Mouse (Mus musculus) midbrain, embryonic 13.5 days (tissue): ENCODE measurements at regions not wholly inside any gene's neighbourhood (a gene's known extent, or its start where the extent isn't known, plus 50 kb on each side); places are given as distances from the start of the nearest gene placed in this dataset.
A peak's percentile ranks its signal among the peaks of the same experiment; 100 is the strongest.

ENCODE experiments used
- ATAC-seq: fragments of 200-750 bp; cut with Nextera tagmentation; 2 replicates; pipeline ENCODE4 v1.8.0; 2017; ENCODE audit warnings: mild to moderate bottlenecking, moderate TSS enrichment, moderate library complexity
- H3K27ac ChIP-seq: fragments of 300-500 bp; sonication (generic); 2 replicates; pipeline ENCODE4 v1.5.1; 2015; ENCODE audit warnings: inconsistent platforms, mild to moderate bottlenecking, moderate library complexity
- H3K27me3 ChIP-seq: fragments of 300-500 bp; sonication (generic); 2 replicates; pipeline ENCODE4 v1.6.1; 2015; ENCODE audit warnings: mild to moderate bottlenecking, inconsistent platforms
- H3K36me3 ChIP-seq: fragments of 300-500 bp; sonication (generic); 2 replicates; pipeline ENCODE4 v1.6.1; 2015; ENCODE audit warnings: mild to moderate bottlenecking, inconsistent platforms
- H3K4me1 ChIP-seq: fragments of 300-500 bp; sonication (generic); replicated peaks from 2 replicates; pipeline ENCODE4 v1.6.1; 2015; ENCODE audit warnings: inconsistent platforms
- H3K4me2 ChIP-seq: fragments of 300-500 bp; sonication (generic); replicated peaks from 2 replicates; pipeline ENCODE4 v1.6.1; 2015; ENCODE audit warnings: moderate library complexity, mild to moderate bottlenecking, inconsistent platforms
- H3K4me3 ChIP-seq: fragments of 300-500 bp; sonication (generic); replicated peaks from 2 replicates; pipeline ENCODE4 v1.5.1; 2015; ENCODE audit warnings: mild to moderate bottlenecking, inconsistent platforms
- H3K9ac ChIP-seq: fragments of 300-500 bp; sonication (generic); replicated peaks from 2 replicates; pipeline ENCODE4 v1.6.1; 2015; ENCODE audit warnings: mild to moderate bottlenecking, inconsistent platforms
- H3K9me3 ChIP-seq: fragments of 300-500 bp; sonication (generic); 2 replicates; pipeline ENCODE4 v1.6.1; 2016; ENCODE audit warnings: mild to moderate bottlenecking, inconsistent platforms
- WGBS: fragments of 180-500 bp; shearing (Covaris S2); methylation state at CpG from one replicate; pipeline ENCODE4 v1.1.7; 2015; 5-methylcytosine and 5-hydroxymethylcytosine counted together

GRCm38 (mm10) chr14:24872931-24873330 is 386.0 kb downstream of the Rps24 start:
- Histone ChIP-seq H3K9me3 (no peaks in the 10 kb centered on the region), H3K36me3 (no peaks in the 10 kb centered on the region), H3K27ac (no peak overlapping the region), H3K4me1 (peaks cover 31% of the 10 kb centered on the region), H3K27me3 (no peaks in the 10 kb centered on the region), H3K4me3 (no peak overlapping the region), H3K9ac (no peak overlapping the region), H3K4me2 (no peak overlapping the region)
- no peak for ATAC-seq
- WGBS, result 46% methylated on average over 3 of the region's 3 CpGs

GRCm38 (mm10) chr14:24873406-24873805 is 386.5 kb downstream of the Rps24 start:
- WGBS, result 97% methylated on average over 3 of the region's 3 CpGs
- no peak for ATAC-seq
- no peaks in the 10 kb centered on the region for H3K9me3 ChIP-seq
- H3K27ac ChIP-seq, result no peak overlapping the region
- no peak overlapping the region for H3K4me3 ChIP-seq
- no peaks in the 10 kb centered on the region for H3K27me3 ChIP-seq
- H3K4me1 ChIP-seq, result peaks cover 31% of the 10 kb centered on the region
- H3K36me3 ChIP-seq, result no peaks in the 10 kb centered on the region
- no peak overlapping the region for H3K4me2 ChIP-seq
- H3K9ac ChIP-seq, result no peak overlapping the region

GRCm38 (mm10) chr14:24874426-24875155 is 387.7 kb downstream of the Rps24 start:
- ATAC-seq, result peak; percentile 19; the same call in 1 of the 2 replicates
- WGBS, result 43% methylated on average over 12 of the region's 12 CpGs

GRCm38 (mm10) chr14:24875156-24875545 is 388.2 kb downstream of the Rps24 start:
- Histone ChIP-seq H3K4me2 (no peak overlapping the region), H3K4me1 (peaks cover 31% of the 10 kb centered on the region), H3K27me3 (no peaks in the 10 kb centered on the region), H3K36me3 (no peaks in the 10 kb centered on the region), H3K4me3 (no peak overlapping the region), H3K27ac (peak overlapping the region; percentile 79), H3K9ac (0 out of 2 replicates have a peak overlapping the region, but pooled peaks have one; percentile 2), H3K9me3 (no peaks in the 10 kb centered on the region)
- WGBS, result 21% methylated on average over 8 of the region's 8 CpGs
- ATAC-seq, result 0 out of 2 replicates have a peak, but pooled peaks have one; percentile 53

More at GRCm38 (mm10) chr14:24874426-24875155, 387.7 kb downstream of the Rps24 start:
- Histone ChIP-seq H3K36me3 (no peaks in the 10 kb centered on the region), H3K9ac (0 out of 2 replicates have a peak overlapping the region, but pooled peaks have one; percentile 2), H3K27ac (peak overlapping the region; percentile 79), H3K9me3 (no peaks in the 10 kb centered on the region), H3K4me3 (no peak overlapping the region), H3K27me3 (no peaks in the 10 kb centered on the region), H3K4me1 (peaks cover 31% of the 10 kb centered on the region), H3K4me2 (no peak overlapping the region)

- Histone ChIP-seq H3K36me3 (no peaks in the 10 kb centered on the region), H3K9me3 (no peaks in the 10 kb centered on the region), H3K4me3 (no peak overlapping the region), H3K27ac (peak overlapping the region; percentile 79), H3K27me3 (no peaks in the 10 kb centered on the region), H3K9ac (no peak overlapping the region), H3K4me1 (peaks cover 31% of the 10 kb centered on the region), H3K4me2 (no peak overlapping the region)
- ATAC-seq, result peak; percentile 60
- WGBS, result 73% methylated on average over 6 of the region's 6 CpGs
These were observed 389.0 kb downstream of the Rps24 start for GRCm38 (mm10) chr14:24875934-24876333.

GRCm38 (mm10) chr14:24876508-24876907 is 389.6 kb downstream of the Rps24 start:
- Histone ChIP-seq H3K4me2 (no peak overlapping the region), H3K9me3 (no peaks in the 10 kb centered on the region), H3K9ac (no peak overlapping the region), H3K4me3 (no peak overlapping the region), H3K27ac (peak overlapping the region; percentile 79), H3K4me1 (peaks cover 31% of the 10 kb centered on the region), H3K36me3 (no peaks in the 10 kb centered on the region), H3K27me3 (no peaks in the 10 kb centered on the region)
- ATAC-seq, result no peak
- WGBS, result 61% methylated on average over 5 of the region's 5 CpGs

GRCm38 (mm10) chr14:24877853-24878252 is 390.9 kb downstream of the Rps24 start:
- Histone ChIP-seq H3K4me2 (no peak overlapping the region), H3K27me3 (no peaks in the 10 kb centered on the region), H3K9ac (no peak overlapping the region), H3K27ac (no peak overlapping the region), H3K9me3 (no peaks in the 10 kb centered on the region), H3K36me3 (no peaks in the 10 kb centered on the region), H3K4me3 (no peak overlapping the region), H3K4me1 (peaks cover 27% of the 10 kb centered on the region)
- WGBS, result 87% methylated on average over 3 of the region's 3 CpGs
- ATAC-seq, result no peak

- no peak overlapping the region for H3K4me3 ChIP-seq
- WGBS, result 93% methylated on average over 1 of the region's 1 CpGs
- 0 out of 2 replicates have a peak, but pooled peaks cover 5% of the 10 kb centered on the region for H3K9me3 ChIP-seq
- H3K27ac ChIP-seq, result no peak overlapping the region
- H3K27me3 ChIP-seq, result no peaks in the 10 kb centered on the region
- no peaks in the 10 kb centered on the region for H3K4me1 ChIP-seq
- no peak overlapping the region for H3K4me2 ChIP-seq
- no peak overlapping the region for H3K9ac ChIP-seq
- H3K36me3 ChIP-seq, result no peaks in the 10 kb centered on the region
- ATAC-seq, result no peak
These were observed 399.2 kb downstream of the Rps24 start for GRCm38 (mm10) chr14:24886164-24886563.

GRCm38 (mm10) chr14:24886896-24887421 is 400.0 kb downstream of the Rps24 start:
- H3K9me3 ChIP-seq, result 0 out of 2 replicates have a peak, but pooled peaks cover 5% of the 10 kb centered on the region
- H3K4me3 ChIP-seq, result no peak overlapping the region
- H3K27me3 ChIP-seq, result no peaks in the 10 kb centered on the region
- no peaks in the 10 kb centered on the region for H3K4me1 ChIP-seq
- H3K36me3 ChIP-seq, result no peaks in the 10 kb centered on the region
- H3K4me2 ChIP-seq, result no peak overlapping the region
- no peak for ATAC-seq
- H3K9ac ChIP-seq, result no peak overlapping the region
- no peak overlapping the region for H3K27ac ChIP-seq
- WGBS, result 89% methylated on average over 8 of the region's 8 CpGs

- Histone ChIP-seq H3K9me3 (no peaks in the 10 kb centered on the region; the same call in 1 of the 2 replicates), H3K4me2 (no peak overlapping the region), H3K27ac (no peak overlapping the region), H3K9ac (no peak overlapping the region), H3K4me3 (no peak overlapping the region), H3K27me3 (no peaks in the 10 kb centered on the region), H3K4me1 (no peaks in the 10 kb centered on the region), H3K36me3 (no peaks in the 10 kb centered on the region)
- no peak for ATAC-seq
- 89% methylated on average over 2 of the region's 2 CpGs for WGBS
These were observed 403.9 kb downstream of the Rps24 start for GRCm38 (mm10) chr14:24890856-24891255.

- no peak for ATAC-seq
- 70% methylated on average over 1 of the region's 1 CpGs for WGBS
- H3K27ac ChIP-seq, result no peak overlapping the region
- no peak overlapping the region for H3K4me3 ChIP-seq
- H3K4me1 ChIP-seq, result peaks cover 4% of the 10 kb centered on the region; the same call in 1 of the 2 replicates
- H3K9ac ChIP-seq, result no peak overlapping the region
- no peaks in the 10 kb centered on the region for H3K36me3 ChIP-seq
- no peak overlapping the region for H3K4me2 ChIP-seq
- no peaks in the 10 kb centered on the region for H3K27me3 ChIP-seq
- no peaks in the 10 kb centered on the region; the same call in 1 of the 2 replicates for H3K9me3 ChIP-seq
These were observed 408.3 kb downstream of the Rps24 start for GRCm38 (mm10) chr14:24895196-24895595.

GRCm38 (mm10) chr14:24896681-24897080 is 409.8 kb downstream of the Rps24 start:
- WGBS, result 93% methylated on average over 5 of the region's 5 CpGs
- Histone ChIP-seq H3K4me1 (peaks cover 13% of the 10 kb centered on the region), H3K4me3 (no peak overlapping the region), H3K27ac (no peak overlapping the region), H3K9ac (no peak overlapping the region), H3K36me3 (no peaks in the 10 kb centered on the region), H3K9me3 (no peaks in the 10 kb centered on the region; the same call in 1 of the 2 replicates), H3K4me2 (no peak overlapping the region), H3K27me3 (no peaks in the 10 kb centered on the region)
- ATAC-seq, result no peak
